Mouse (Mus musculus): Measurements from ENCODE around the gene Agap2.

The Agap2 gene

DNA sequence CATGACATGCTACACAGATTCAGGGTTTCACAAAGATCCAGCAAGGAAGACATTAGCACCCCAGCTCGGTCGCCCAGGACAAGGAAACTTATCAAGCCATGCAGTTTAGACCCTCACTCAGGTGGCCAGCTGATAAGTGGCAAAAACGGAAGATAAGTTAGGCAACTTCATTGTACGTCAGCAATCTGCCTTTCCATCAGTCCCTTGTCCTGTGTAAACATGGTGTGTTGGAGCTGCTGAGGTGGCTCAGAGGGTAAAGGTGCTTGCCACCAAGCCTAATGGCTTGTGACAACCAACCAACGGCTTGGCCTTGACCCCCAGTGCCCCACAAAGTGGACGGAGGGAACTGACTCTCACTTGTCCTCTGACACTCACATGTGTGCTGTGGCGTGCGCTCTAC is 25.3 kb downstream of the Agap2 start:
- no peak for DNase-seq (ENCODE audit: low read depth, low spot score)

GRCm38 (mm10) chr10:127101151-127101550 is 26.1 kb downstream of the Agap2 start:
- DNase-seq (ENCODE audit: low read depth, low spot score), result no peak

- no peak for DNase-seq (ENCODE audit: low read depth, low spot score)
Measured at GRCm38 (mm10) chr10:127103631-127104030, 28.5 kb downstream of the Agap2 start.

DNA sequence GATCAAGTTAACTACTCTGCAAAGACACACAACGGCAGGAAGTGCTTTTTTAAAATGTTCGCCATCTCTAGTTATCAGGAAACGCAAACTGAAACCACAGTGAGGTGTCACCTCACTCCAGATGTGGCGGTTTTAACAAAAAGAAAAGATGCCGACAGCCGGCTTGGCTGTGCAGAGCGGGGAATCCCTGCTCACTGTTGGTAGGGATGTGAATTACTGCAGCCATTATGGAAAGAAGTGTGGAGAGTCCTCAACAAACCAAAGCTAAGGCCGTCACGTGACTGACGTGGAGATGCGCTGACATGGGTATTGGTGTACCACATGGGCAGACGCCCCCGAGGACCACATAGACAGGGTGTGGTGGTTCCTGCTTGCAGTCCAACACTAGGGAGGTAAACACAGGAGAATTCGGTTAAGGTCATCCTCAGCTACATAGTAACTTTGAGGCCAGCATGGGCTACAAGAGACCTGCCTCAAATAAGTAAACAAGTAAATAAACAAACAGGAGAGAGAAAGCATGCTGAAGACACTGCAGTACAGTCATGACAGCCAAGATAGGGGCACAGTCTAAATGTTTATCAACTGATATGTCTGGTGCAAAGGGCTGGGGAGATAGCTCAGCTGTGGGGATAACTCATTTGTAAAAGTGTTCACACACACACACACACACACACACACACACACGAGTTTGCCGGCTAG is 32.6 kb downstream of the Agap2 start:
- DNase-seq (ENCODE audit: low read depth, low spot score), result no peak

- no peak for DNase-seq (ENCODE audit: low read depth, low spot score)
Measured at GRCm38 (mm10) chr10:127108262-127108583, 33.1 kb downstream of the Agap2 start.

GRCm38 (mm10) chr10:127111001-127111887 is 36.2 kb downstream of the Agap2 start:
- peak; percentile 4 for DNase-seq (ENCODE audit: low read depth, low spot score)

GRCm38 (mm10) chr10:127114408-127114807 is 39.3 kb downstream of the Agap2 start:
- no peak for DNase-seq (ENCODE audit: low read depth, low spot score)

GRCm38 (mm10) chr10:127115068-127115467 is 40.0 kb downstream of the Agap2 start:
- peak; percentile 53 for DNase-seq (ENCODE audit: low read depth, low spot score)

DNA sequence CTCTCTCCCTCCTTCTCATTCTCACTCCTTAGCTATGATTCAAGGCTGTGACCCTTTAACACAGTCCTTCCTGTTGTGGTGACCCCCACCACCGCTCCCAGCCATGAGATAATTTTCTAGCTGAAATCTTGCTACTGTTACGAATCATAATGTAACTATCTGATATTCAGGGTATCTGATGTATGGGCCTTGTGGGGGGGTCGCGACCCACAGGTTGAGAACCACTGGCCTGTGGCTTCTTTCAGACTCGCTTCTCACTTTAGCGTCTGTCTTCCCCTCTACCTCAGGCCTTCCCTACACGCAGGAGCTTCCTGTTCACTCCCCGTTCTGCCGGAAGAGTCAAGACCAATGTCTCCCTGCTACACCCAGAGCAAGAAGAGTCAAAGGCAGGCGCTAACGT is 43.4 kb downstream of the Agap2 start:
- no peak for DNase-seq (ENCODE audit: low read depth, low spot score)

DNA sequence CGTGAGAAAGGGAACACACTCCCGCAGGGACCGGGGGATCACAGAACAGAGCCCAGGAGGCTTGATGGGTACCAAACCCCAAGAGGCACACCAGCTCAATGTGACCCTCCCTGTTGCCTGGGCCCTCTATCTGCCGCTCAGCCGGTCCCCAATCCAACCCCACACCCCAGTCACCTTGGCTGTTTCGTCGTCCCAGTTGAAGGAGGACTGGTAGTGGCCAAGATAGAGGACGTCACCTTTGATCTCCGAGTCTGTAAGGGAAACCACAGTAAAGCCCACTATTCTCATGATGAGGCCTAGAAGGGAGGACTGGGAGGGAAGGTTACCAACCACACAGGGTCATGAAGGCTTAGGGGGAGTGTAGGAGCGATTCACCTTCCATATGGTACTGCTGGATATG is 44.1 kb downstream of the Agap2 start:
- DNase-seq (ENCODE audit: low read depth, low spot score), result no peak

DNA sequence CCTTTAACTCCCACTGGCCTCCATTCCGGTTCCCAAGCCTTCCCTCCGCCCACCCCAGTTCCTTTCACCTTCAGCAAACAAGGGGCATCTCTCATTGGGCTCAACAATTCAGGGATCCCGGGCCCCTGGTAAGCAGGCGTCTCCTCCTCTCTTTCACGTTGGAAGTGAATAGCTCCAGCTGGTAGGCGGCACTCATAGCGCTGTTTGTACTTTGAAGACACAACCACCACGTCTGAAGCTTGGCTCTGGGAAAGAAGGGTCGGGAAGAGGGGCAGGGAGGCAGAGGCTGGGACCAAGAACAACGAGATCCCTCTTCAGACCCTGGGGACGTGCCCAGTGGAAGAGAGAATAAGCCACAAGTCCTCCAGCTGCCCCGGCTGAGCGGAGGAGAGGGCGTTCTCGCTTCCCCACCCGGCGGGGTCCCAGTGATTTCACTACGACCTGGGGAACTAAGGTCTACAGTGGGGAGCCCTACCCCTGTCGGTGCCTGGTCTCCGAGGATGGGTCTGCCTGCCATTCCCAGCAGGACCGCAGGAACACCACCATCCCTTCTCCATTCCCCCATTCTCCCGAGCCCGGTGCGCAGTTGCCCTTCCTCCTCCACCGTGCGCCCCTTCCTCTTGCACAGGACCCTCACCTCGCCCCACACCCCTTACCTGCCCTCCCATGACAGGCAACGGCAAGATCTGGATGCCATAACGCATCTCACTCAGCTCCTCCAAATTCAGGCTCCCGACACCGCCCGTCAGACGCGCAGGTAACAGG is 45.4 kb downstream of the Agap2 start:
- peak; percentile 16 for DNase-seq (ENCODE audit: low read depth, low spot score)

DNA sequence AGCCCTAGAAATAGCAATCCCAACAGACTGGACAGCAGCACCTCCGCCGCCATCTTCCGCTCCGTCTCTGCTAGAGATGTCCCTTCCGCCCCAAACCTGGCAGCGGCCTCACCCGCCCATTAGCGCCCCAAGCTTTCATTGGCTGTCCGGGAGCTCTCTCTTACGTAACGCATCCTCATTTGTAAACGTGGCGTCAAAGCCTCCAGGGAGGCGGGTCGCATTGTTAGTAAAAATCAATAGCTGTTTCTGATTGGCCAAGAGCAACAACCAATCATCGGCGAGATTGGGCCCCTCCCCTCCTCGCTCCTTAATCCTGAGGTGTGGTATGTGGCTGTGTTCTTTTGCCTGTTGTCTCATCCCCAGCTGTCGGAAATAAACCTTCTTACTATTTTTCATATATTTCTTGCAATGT is 46.0 kb downstream of the Agap2 start, which contains the start of gene Os9:
Gene Os9 (minus strand): TSS at position 66 of the 412 bp plus-strand sequence.
- DNase-seq (ENCODE audit: low read depth, low spot score), result peak; percentile 98

- DNase-seq (ENCODE audit: low read depth, low spot score), result no peak
Measured at GRCm38 (mm10) chr10:127122018-127122417, 46.9 kb downstream of the Agap2 start.

DNA sequence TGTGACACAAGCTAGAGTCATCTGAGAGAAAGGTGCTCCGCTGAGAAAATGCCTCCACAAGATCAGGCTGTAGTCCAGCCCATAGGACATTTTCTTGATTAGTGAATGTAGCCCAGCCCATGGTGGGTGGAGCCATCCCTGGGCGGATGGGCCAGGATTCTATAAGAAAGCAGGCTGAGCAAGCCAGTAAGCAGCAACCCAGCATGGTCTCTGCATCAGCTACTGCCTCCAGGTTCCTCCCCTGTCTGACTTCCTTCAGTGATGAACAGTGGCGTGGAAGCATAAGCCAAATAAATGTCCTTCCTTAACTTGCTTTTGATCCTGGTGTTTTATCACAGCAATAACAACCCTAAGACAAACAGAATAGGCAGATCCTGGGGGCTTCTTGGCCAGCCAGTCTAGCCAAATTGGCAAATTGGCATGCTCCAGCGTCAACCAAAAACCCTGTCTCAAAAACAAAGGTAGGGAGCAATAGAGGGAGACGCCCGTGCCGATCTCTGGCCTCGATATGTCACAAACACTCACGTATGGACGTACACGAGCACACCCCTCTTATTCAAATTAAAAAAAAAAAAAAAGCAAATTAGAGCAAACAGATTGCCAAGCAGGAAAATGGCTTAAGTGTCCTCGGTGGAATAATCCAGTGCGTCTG is 47.8 kb downstream of the Agap2 start:
- DNase-seq (ENCODE audit: low read depth, low spot score), result peak; percentile 68

DNA sequence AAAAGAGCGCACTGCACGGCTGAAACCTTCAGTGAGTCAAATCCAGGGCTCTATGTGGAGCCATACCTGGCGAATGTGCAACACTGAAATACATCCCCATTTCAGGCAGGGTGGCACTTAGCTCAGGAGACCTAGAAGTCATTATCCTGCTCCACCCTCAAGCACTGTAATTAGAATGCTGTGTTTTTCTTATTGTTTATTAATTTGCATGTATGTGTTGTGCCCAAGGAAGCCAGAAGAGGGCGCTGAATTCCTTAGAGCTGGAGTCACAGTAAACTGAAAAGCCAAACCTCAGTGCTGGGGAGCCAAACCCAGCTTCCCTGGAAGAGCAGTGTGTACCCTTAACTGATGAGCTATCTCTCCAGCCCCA is 48.3 kb downstream of the Agap2 start:
- DNase-seq (ENCODE audit: low read depth, low spot score), result peak; percentile 86

DNA sequence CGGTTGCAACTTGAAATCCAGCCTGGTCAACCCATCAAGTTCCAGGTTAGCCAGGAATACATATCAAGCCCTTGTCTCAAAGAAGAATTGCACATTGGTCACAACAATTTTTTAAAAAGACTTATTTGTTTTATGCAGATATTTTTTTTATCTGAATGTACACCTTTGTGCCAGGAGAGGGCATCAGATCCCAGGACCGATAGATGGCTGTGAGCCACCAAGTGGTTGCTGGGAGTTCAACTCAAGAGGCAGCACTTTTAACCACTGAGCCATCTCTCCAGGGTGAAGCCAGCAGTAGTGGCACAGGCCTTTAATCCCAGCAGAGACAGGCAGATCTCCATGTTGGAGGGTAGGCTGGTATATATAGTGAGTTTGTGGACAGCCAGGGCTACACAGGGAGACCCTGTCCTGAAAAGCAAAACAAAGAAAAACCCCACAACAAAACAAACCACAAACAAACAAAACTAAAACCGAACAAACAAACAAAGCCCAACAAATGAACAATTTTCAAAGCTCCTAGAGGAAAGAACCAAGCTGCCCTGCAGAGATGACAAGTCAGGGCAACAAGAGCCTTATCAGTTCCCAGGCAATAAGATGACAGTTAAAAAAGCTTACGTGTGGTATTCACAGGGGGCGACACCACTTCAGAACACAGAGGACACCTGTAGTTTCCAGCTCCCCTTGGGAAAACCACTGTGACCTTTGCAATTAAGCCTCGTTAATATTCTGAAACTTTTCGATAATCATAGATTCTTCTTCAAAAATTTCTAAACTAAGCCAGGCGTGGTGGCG is 50.3 kb downstream of the Agap2 start:
- DNase-seq (ENCODE audit: low read depth, low spot score), result peak; percentile 76

GRCm38 (mm10) chr10:127126579-127126978 is 51.5 kb downstream of the Agap2 start:
- DNase-seq (ENCODE audit: low read depth, low spot score), result no peak

- no peak for DNase-seq (ENCODE audit: low read depth, low spot score)
Measured at GRCm38 (mm10) chr10:127127711-127128279, 52.7 kb downstream of the Agap2 start.

DNA sequence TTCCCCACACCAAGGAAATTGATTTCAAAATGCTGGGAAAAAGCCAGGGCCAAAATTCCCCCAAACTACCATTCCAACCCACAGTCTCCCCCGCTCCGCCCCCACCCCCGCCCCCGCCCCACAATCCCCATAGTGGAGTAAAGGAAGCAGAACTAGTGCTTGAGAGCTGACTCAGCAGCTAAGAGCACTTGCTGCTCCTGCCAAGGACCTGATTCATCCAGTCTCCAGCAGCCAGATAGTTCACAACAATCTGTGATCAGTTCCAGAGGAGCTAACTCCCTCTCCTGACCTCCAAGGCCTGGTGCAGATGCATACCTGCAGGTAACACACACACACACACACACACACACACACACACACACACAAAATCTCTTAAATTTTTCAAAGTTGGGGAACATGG is 54.3 kb downstream of the Agap2 start:
- no peak for DNase-seq (ENCODE audit: low read depth, low spot score)

DNA sequence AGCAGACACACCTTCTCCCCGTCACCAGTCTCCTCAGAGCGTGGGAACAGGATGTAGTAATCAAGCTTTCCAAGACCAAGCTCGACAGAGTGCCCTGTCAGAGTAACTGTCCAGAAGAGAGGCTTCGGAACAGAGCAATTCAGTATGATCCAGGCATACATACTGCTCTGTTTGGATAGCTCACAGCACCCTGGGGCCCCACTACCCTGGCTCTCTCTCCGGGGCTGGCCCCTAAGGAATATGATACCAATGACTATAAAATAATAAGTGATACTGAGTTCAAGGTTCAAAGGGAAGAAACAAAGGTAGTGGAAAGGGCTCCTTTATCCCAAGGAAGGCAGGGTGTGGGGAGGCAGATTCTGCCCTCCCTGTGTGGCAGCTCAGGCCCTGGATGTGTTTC is 57.4 kb downstream of the Agap2 start:
- DNase-seq (ENCODE audit: low read depth, low spot score), result no peak
